Mouse (Mus musculus) WW6 (cell line): ENCODE measurements around the gene Ift20.
"Not testable (repeated sequence)": the region's sequence is repeated elsewhere in the genome, so short reads cannot be mapped to it uniquely, and the experiment has no call there.

Experiments used
- DNase-seq: peaks from one replicate; pipeline ENCODE4 v3.0.0-alpha.2; 2013; ENCODE audit warnings: low read depth, low spot score

The Ift20 gene

GRCm38 (mm10) chr11:78522481-78522997, 13.6 kb upstream of the Ift20 start:
- DNase-seq, result no peak

- DNase-seq, result no peak
These were observed 12.8 kb upstream of the Ift20 start for GRCm38 (mm10) chr11:78523241-78523955.

DNA sequence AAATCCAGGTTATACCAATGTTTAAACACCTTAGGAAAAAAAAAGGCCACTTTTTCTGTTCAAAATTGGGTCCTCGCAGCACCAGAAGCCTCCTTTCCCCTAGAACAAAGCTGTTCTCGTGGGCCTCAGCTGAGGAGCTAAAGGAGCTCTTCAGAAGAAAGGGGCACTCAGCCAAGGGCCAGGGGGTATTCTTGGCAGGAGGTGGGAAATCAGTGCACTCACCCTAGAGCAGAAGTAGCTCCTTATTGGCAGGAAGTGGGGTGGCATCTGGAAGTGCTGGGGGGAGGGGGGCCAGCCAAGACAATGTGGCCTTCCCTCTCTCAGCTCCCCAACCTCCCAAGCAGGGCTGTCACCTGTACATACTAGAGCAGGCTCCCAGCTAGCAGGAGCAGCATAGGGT, 11.3 kb upstream of the Ift20 start:
- DNase-seq, result no peak

DNA sequence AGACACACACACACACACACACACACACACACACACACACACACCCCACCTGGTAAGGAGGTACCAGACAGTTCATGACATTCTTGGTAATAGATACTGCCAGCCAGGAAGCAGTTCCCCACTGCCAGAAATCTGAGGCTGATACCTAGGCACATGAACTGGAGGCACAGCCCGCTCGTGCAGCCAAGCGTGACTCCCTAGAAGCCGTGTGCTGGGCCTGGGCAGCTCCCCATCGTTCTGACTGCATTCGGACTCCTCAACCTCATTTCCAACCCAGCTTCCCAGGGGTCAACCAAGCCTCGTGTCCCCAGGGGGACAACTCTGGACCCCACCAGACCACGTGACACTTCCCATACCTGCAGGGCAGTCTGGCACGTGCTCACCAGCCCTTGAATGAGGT, 7.4 kb upstream of the Ift20 start:
- no peak for DNase-seq

GRCm38 (mm10) chr11:78530001-78530400, 6.2 kb upstream of the Ift20 start:
- no peak for DNase-seq

- DNase-seq, result no peak
These were observed 5.1 kb upstream of the Ift20 start for GRCm38 (mm10) chr11:78531046-78531445.

DNA sequence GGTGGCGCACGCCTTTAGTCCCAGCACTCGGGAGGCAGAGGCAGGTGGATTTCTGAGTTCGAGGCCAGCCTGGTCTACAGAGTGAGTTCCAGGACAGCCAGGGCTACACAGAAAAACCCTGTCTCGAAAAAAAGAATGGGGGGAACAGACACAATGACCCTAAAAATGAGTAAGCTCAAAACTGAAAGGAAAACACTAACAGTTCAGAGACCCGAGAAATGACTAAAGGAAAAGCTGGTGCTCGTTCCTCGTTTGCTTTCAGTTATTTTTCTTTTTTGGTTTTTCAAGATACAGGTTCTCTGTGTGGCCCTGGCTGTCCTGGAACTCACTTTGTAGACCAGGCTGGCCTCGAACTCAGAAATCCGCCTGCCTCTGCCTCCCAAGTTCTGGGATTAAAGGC, 4.6 kb upstream of the Ift20 start:
- DNase-seq, result not testable (repeated sequence)

GRCm38 (mm10) chr11:78534516-78534915, 1.6 kb upstream of the Ift20 start:
- DNase-seq, result no peak

DNA sequence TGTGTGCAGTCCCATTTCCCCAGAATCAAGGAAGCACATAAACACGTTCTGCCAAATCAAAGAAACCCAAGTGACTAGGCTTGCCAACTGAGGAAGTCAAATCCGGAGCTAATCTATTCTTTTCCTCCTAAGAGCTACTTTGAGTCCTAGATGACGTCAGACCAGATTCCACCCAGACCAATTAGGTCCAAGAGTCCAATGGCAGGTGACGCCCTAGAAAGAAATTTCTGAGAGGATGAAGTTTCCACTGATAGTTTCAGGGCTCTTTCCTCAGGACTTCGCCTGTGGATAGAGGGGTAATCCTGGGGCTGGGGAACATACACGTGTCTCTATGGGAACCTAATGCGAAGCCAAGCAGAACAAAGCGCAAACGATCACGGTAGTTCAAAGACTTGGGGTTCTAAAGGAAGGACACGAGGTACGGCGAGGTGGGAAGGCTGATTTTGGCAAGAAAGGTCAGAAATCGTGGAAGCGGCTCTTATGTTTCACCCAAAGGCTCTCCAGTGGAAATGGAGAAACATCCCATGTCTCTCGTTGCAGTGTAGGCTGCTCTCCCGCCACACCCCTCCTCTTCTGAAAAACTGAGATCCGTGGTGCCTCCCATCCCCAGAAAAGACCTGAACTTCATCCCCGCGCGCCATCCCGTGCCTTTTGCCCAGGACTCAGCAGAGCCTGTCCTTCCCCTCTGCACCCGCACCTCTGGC, 633 bp upstream of the Ift20 start:
- no peak for DNase-seq

- no peak for DNase-seq
These were observed 526 bp downstream of the Ift20 start for GRCm38 (mm10) chr11:78536690-78537084.

- no peak for DNase-seq
These were observed 4.2 kb downstream of the Ift20 start for GRCm38 (mm10) chr11:78540358-78540757.

DNA sequence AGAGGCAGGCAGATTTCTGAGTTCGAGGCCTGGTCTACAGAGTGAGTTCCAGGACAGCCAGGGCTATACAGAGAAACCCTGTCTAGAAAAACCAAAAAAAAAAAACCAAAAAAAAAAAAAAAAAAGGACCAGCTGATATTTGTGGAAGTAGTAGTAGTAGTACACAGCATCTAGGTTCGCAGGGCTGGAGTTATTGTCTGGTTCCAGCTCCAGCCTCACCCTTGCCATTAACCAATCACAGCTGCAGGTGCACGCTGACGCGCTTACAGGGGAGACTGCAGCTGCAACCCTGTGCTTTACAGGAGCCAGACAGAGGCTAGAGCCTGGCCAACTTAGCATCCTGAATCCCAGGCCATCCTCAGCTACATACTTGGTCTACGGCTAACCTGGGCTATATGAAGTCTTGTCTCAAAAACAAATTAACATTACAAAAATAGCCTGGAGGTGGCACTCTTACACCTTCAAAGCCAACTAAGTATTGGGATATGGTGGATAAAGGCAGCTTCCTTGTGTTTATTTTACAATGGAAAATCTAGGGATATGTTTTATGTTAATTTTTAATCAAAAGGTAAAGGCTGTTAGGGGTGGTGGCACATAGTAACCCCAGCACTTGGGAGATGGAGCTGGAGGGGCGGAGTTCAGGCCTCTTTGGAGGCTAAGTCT, 8.4 kb downstream of the Ift20 start:
- no peak for DNase-seq

DNA sequence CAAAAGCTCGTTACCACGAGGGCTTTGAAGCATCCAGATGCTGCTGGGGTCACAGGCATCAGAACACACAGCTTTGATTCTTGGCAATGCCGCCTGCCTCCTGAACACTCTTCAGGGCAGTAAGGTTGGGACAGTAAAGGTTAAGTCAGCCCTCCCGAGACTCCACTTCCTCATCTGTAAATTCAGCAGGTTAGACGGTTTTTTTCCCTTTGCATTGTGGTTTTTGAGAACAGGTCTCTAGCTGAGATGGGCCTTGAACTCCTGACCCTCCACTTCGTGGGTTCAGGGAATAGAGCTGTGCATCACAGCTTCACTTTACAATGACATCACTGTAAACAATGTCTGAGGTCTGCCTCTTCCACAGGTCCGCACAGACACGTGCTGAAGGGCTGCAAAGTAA, 9.0 kb downstream of the Ift20 start:
- no peak for DNase-seq

DNA sequence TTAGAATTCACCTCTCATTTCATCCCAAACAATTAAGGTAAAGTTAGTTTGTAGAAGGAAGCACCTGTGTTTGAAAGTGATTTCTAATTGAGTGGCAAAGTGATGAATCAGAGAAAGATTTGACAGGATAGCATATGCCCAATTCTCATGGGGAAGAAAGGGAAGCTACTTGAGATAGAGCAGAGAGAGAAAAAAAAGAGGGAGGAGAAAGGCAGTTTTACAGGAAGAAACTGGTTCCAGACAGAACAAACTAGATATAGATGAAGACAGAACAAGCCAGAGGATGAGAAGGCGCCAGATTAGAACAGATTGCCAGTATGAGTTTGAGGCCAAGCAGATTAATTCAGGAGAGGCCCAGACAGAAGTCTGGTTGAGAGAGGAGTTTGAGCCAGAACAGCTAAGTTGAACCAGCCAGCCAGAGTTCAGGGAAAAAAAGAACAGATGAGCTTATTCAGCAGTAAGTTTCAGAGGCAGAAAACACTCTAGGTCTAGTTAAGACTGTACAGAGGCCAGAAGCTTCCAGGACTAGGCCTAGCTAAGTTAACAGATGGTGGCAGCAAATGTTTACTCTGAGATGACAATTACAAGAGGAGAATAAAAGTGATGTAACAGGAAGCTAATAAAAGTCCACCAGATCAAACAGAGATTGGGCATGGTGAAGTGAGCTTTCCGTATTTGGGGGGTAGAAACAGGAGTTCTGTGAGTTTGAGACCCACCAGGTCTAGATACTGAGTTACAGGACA, 11.7 kb downstream of the Ift20 start:
- no peak for DNase-seq

GRCm38 (mm10) chr11:78549491-78549987, 13.4 kb downstream of the Ift20 start:
- DNase-seq, result no peak

GRCm38 (mm10) chr11:78550168-78551058, 14.3 kb downstream of the Ift20 start, which contains the start of gene Tmem97:
Gene Tmem97, minus strand, starts transcription at chr11:78550777.
- DNase-seq, result peak; percentile 97

- no peak for DNase-seq
These were observed 14.9 kb downstream of the Ift20 start for GRCm38 (mm10) chr11:78551059-78551398.

DNA sequence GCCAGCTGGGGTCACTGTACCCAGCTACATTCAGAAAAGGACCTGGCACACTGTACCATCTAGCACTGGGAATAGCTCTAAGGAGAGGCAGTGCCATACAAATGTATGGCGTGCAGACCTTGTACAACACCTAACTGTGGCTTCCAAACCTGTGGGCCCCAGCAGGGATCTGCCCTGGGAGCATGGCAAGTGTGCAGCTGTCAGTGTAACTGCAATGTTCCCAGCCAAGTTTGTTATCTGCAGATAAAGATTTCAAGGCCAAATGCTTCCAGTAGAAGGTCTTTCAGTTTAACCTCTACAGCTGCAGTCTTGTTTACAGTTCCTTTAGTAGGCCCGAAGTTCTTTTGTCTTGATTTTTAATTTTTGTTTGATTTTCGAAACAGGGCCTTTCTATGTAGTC, 19.5 kb downstream of the Ift20 start:
- no peak for DNase-seq

DNA sequence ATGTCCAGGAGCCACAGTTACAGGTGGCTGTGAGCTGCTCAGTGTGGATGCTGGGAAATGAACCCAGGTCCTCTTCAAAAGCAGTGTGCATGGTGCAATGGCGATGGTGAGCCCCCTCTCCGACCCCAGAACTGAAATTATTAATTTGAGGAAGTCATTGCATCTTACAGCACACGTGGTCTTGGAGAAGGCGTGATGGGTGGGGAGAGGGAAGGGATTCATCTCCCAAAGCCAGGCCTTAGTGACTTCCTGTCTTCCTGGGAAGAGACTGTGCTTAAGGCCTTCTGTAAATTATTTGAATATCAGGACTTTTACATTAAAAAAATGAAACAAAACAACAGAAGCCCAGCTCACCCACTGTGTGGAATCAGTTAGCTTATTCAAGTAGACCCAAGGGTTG, 19.9 kb downstream of the Ift20 start:
- DNase-seq, result no peak

GRCm38 (mm10) chr11:78557241-78557640, 21.1 kb downstream of the Ift20 start:
- DNase-seq, result no peak

DNA sequence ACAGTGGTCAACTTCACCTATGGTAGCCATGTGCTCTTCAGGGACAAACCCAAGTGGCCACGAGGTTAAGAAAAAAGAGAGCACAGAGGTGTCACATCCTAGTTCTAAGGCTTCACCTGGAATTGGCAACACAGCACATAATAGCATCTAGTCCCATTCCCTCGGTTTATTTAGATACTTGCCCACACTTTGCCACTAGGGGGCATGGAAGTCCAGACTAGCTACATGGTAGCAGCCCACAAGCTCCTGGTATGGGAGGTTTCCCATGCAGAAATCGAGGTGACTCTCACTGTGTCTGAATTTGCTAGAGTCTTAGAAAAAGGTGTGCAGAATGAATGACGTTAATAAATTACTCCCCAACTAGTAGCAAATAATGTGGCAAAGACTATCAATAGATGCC, 24.3 kb downstream of the Ift20 start:
- no peak for DNase-seq
